Comparison of ENCODE assay signal across 11 mouse cellular contexts in the genomic region with DNA sequence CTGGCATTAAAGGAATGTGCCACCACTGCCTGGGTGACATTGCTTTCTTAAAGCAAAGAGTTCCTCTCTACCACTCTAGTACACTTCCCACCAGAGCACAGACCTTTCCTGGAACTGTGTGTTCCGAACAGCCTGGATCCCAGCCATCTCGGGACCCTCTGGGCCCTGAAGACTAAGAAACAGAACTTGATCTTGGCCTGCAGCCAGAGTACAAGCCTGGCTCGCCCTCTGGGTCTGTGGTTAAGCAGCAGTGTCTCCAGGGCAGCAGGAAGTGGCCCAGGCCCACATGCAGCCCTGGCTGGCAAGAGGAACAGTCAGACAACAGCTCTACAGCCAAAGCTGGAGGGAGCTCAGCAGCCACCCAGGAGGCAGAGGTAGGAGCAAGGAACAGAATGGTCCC. TPM values are rescaled to one million over a fixed set of nuclear protein-coding genes. Genes with fewer than 3 reads are reported as not detected.
A peak's percentile ranks its signal among the peaks of the same experiment; 100 is the strongest.
DNase-seq lines count a peak whose midpoint lies in the region; ATAC-seq and TF ChIP-seq lines count a peak whose summit lies in the region.
"Had no signal": no experiment of that assay in that cellular context is flagged by ENCODE, and none has a peak within 500 bp of the region (broad histone marks: within the 10 kb centered on the region; RNA-seq: fewer than 3 reads in every experiment).

No protein-coding gene starts in this region.

- WGBS in midbrain, postnatal 0 days: 43% methylated on average over 3 of the region's 3 CpGs
- WGBS in midbrain, embryonic 11.5 days: 65% methylated on average over 3 of the region's 3 CpGs
- 18% methylated on average over 3 of the region's 3 CpGs for WGBS in lung, adult 2 months
- 48% methylated on average over 3 of the region's 3 CpGs for WGBS in midbrain, embryonic 16.5 days

- no peak overlapping the region for H3K9ac ChIP-seq in midbrain, postnatal 0 days (replicated peaks; ENCODE audit: low read length, poor library complexity, severe bottlenecking)
- no peak overlapping the region for H3K9ac ChIP-seq in midbrain, embryonic 11.5 days (ENCODE audit: low read length)
- no peak overlapping the region for H3K9ac ChIP-seq in midbrain, embryonic 16.5 days (ENCODE audit: low read depth, low read length)

- no peaks in the 10 kb centered on the region for H3K4me1 ChIP-seq in midbrain, postnatal 0 days (ENCODE audit: insufficient read depth, low read length)
- no peaks in the 10 kb centered on the region for H3K4me1 ChIP-seq in midbrain, embryonic 11.5 days (ENCODE audit: control insufficient read depth, insufficient read depth, low read length)
- H3K4me1 ChIP-seq in lung, adult 2 months (ENCODE audit: control insufficient read depth, insufficient read depth, low read length): no peaks in the 10 kb centered on the region
- no peaks in the 10 kb centered on the region for H3K4me1 ChIP-seq in midbrain, embryonic 16.5 days (ENCODE audit: control insufficient read depth, insufficient read depth, low read length)

- H3K27ac ChIP-seq in midbrain, postnatal 0 days (ENCODE audit: low read depth, low read length): no peak overlapping the region
- no peak overlapping the region for H3K27ac ChIP-seq in midbrain, embryonic 11.5 days (ENCODE audit: low read depth, low read length)
- no peak overlapping the region for H3K27ac ChIP-seq in midbrain, embryonic 16.5 days (ENCODE audit: low read length)
- H3K27ac ChIP-seq: kidney, postnatal 0 days had no signal

- H3K27me3 ChIP-seq in midbrain, postnatal 0 days (ENCODE audit: insufficient read depth, low read length): no peaks in the 10 kb centered on the region
- no peaks in the 10 kb centered on the region for H3K27me3 ChIP-seq in midbrain, embryonic 11.5 days (ENCODE audit: control insufficient read depth, insufficient read depth, low read length)
- no peaks in the 10 kb centered on the region for H3K27me3 ChIP-seq in midbrain, embryonic 16.5 days (ENCODE audit: control insufficient read depth, insufficient read depth, low read depth, low read length)

- no peaks in the 10 kb centered on the region for H3K9me3 ChIP-seq in midbrain, postnatal 0 days (ENCODE audit: low read length)
- H3K9me3 ChIP-seq in midbrain, embryonic 11.5 days (ENCODE audit: control insufficient read depth, low read length): no peaks in the 10 kb centered on the region
- H3K9me3 ChIP-seq in midbrain, embryonic 16.5 days (replicated peaks; ENCODE audit: control insufficient read depth, low read length, poor library complexity, severe bottlenecking): no peaks in the 10 kb centered on the region

- no peak for TF ChIP-seq CTCF in midbrain, postnatal 0 days (IDR thresholded peaks at IDR 0.05)
- TF ChIP-seq CTCF in lung, adult 2 months (IDR thresholded peaks at IDR 0.05; ENCODE audit: insufficient read depth, low read length): no peak

- no peak overlapping the region for H3K4me2 ChIP-seq in midbrain, postnatal 0 days (ENCODE audit: low read depth, low read length, poor library complexity, severe bottlenecking)
- no peak overlapping the region for H3K4me2 ChIP-seq in midbrain, embryonic 11.5 days
- H3K4me2 ChIP-seq in midbrain, embryonic 16.5 days (ENCODE audit: low read length): no peak overlapping the region

- TF ChIP-seq POLR2A in lung, adult 2 months (IDR thresholded peaks at IDR 0.05; ENCODE audit: borderline replicate concordance, extremely low read depth, low read depth, low read length): no peak

- H3K4me3 ChIP-seq in midbrain, postnatal 0 days (ENCODE audit: low read depth, low read length): no peak overlapping the region
- H3K4me3 ChIP-seq in midbrain, embryonic 11.5 days (ENCODE audit: low read depth, low read length): no peak overlapping the region
- H3K4me3 ChIP-seq in lung, adult 2 months (replicated peaks; ENCODE audit: extremely low read depth, low read depth, low read length): no peak overlapping the region
- H3K4me3 ChIP-seq in midbrain, embryonic 16.5 days (ENCODE audit: low read depth, low read length): no peak overlapping the region
- H3K4me3 ChIP-seq: myocyte had no signal

- peak; percentile 74 for ATAC-seq in midbrain, postnatal 0 days (ENCODE audit: low FRiP score)
- no peak for ATAC-seq in midbrain, embryonic 11.5 days (ENCODE audit: low FRiP score)
- ATAC-seq in midbrain, embryonic 16.5 days: no peak

- peak; percentile 60 for DNase-seq in cerebellum, adult 11-12 months
- no peak for DNase-seq in cerebellum, adult 8-10 months
- DNase-seq in midbrain, postnatal 0 days (ENCODE audit: low spot score): peak; percentile 79
- DNase-seq in midbrain, embryonic 11.5 days (ENCODE audit: low spot score, missing footprints): no peak
- peak; percentile 27 for DNase-seq in heart, postnatal 4 days
- DNase-seq in lung, adult 2 months: peak; percentile 17
- DNase-seq in testis, postnatal 14 days (ENCODE audit: low spot score): peak; percentile 81

- no peaks in the 10 kb centered on the region for H3K36me3 ChIP-seq in midbrain, postnatal 0 days (ENCODE audit: insufficient read depth, low read length)
- H3K36me3 ChIP-seq in midbrain, embryonic 11.5 days (ENCODE audit: control insufficient read depth, insufficient read depth, low read length): no peaks in the 10 kb centered on the region
- no peaks in the 10 kb centered on the region for H3K36me3 ChIP-seq in midbrain, embryonic 16.5 days (ENCODE audit: control insufficient read depth, insufficient read depth, low read length)

RNA-seq across cellular contexts. Expression of a gene that starts 5.6 kb away (rescaled TPM):
- total RNA-seq in midbrain, postnatal 0 days (2014; rRNA removed): not detected in 2 replicates
- polyA plus RNA-seq in midbrain, postnatal 0 days (2015; fragmentation: Nextera tagmentation; extraction: Ambion mirVana): not detected in 2 replicates
- polyA plus RNA-seq in midbrain, embryonic 11.5 days (2014; fragmentation: Nextera tagmentation; extraction: Ambion mirVana): not detected in 2 replicates
- not detected for total RNA-seq in heart, postnatal 4 days (2021)
- not detected in 2 replicates for polyA plus RNA-seq in lung, adult 2 months (2012; rRNA removed)
- polyA plus RNA-seq in midbrain, embryonic 16.5 days (2015; fragmentation: Nextera tagmentation; extraction: Ambion mirVana): not detected in 2 replicates
- polyA plus RNA-seq: cortical plate, adult 2 months; kidney, postnatal 0 days; myocyte had no signal

RNA-seq across cellular contexts. Expression of a gene that starts 10.9 kb away (rescaled TPM):
- total RNA-seq in midbrain, postnatal 0 days (2014; rRNA removed): 49.2 and 60.7 TPM in 2 replicates
- 21.7 and 22.1 TPM in 2 replicates for polyA plus RNA-seq in midbrain, postnatal 0 days (2015; fragmentation: Nextera tagmentation; extraction: Ambion mirVana)
- polyA plus RNA-seq in midbrain, embryonic 11.5 days (2014; fragmentation: Nextera tagmentation; extraction: Ambion mirVana): 0.23 and 0.32 TPM in 2 replicates
- total RNA-seq in heart, postnatal 4 days (2021): under 1 TPM; 0.32 to 0.52 TPM
- 0.06 and 0.40 TPM in 2 replicates for polyA plus RNA-seq in lung, adult 2 months (2012; rRNA removed)
- 18.8 and 21.8 TPM in 2 replicates for polyA plus RNA-seq in midbrain, embryonic 16.5 days (2015; fragmentation: Nextera tagmentation; extraction: Ambion mirVana)
- polyA plus RNA-seq: myocyte had no signal

RNA-seq across cellular contexts. Expression of a gene that starts 29.7 kb away (rescaled TPM):
- total RNA-seq in midbrain, postnatal 0 days (2014; rRNA removed): not detected in 2 replicates
- polyA plus RNA-seq in midbrain, postnatal 0 days (2015; fragmentation: Nextera tagmentation; extraction: Ambion mirVana): not detected in 2 replicates
- polyA plus RNA-seq in midbrain, embryonic 11.5 days (2014; fragmentation: Nextera tagmentation; extraction: Ambion mirVana): not detected in 2 replicates
- total RNA-seq in heart, postnatal 4 days (2021): not detected
- polyA plus RNA-seq in lung, adult 2 months (2012; rRNA removed): not detected in 2 replicates
- polyA plus RNA-seq in midbrain, embryonic 16.5 days (2015; fragmentation: Nextera tagmentation; extraction: Ambion mirVana): not detected in 2 replicates
- polyA plus RNA-seq: cortical plate, adult 2 months; kidney, postnatal 0 days; myocyte had no signal

RNA-seq across cellular contexts. Expression of a gene that starts 37.0 kb away (rescaled TPM):
- not detected in 2 replicates for total RNA-seq in midbrain, postnatal 0 days (2014; rRNA removed)
- not detected in 2 replicates for polyA plus RNA-seq in midbrain, postnatal 0 days (2015; fragmentation: Nextera tagmentation; extraction: Ambion mirVana)
- polyA plus RNA-seq in midbrain, embryonic 11.5 days (2014; fragmentation: Nextera tagmentation; extraction: Ambion mirVana): not detected in 2 replicates
- total RNA-seq in heart, postnatal 4 days (2021): not detected
- polyA plus RNA-seq in lung, adult 2 months (2012; rRNA removed): not detected in 2 replicates
- not detected in 2 replicates for polyA plus RNA-seq in midbrain, embryonic 16.5 days (2015; fragmentation: Nextera tagmentation; extraction: Ambion mirVana)
- polyA plus RNA-seq: cortical plate, adult 2 months; kidney, postnatal 0 days; myocyte had no signal

Comparison
In these comparisons a context has a peak if more than half of its experiments do, and no peak if none do; other contexts are left out.
1. DNase-seq: peak in cerebellum, adult 11-12 months (single experiment), midbrain, postnatal 0 days (single experiment), heart, postnatal 4 days (single experiment), lung, adult 2 months (single experiment) and testis, postnatal 14 days (single experiment); none in cerebellum, adult 8-10 months (single experiment) and midbrain, embryonic 11.5 days (single experiment).
2. RNA of a gene that starts 10.9 kb away (polyA plus RNA-seq): 18.8 to 21.8 TPM in midbrain, embryonic 16.5 days and 21.7 to 22.1 TPM in midbrain, postnatal 0 days; 0.23 to 0.32 TPM in midbrain, embryonic 11.5 days and 0.06 to 0.40 TPM in lung, adult 2 months; every median in the first group is over 10 times any median in the second.